Mouse (Mus musculus) naive thymus-derived CD4-positive, alpha-beta T cell, adult 2 months (primary cell): Measurements from ENCODE around the gene Pik3ip1.

Experiments
- DNase-seq: peaks from one replicate; pipeline ENCODE4 v3.0.0-alpha.2; 2011; ENCODE audit warnings: low read depth

Pik3ip1 gene

DNA sequence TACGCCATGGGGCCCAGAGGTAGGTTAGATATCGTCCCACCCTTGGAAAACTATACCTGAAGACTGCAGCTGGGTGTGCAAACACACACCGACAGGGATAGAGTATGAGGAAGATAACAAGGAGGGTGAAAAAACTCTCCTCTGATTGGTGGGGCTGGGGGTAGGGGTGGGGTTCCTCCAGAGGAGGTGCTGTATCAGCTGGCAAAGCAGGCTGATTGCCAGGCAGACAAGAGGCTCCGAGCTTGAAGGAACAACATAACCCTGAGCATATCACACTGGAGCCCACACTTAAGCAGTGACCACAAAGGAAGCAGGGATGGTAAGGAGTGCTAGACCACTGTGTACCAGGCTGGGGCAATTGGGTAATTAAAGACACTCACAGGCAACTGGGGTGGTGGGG is 49.2 kb downstream of the Pik3ip1 start:
- DNase-seq: no peak

DNA sequence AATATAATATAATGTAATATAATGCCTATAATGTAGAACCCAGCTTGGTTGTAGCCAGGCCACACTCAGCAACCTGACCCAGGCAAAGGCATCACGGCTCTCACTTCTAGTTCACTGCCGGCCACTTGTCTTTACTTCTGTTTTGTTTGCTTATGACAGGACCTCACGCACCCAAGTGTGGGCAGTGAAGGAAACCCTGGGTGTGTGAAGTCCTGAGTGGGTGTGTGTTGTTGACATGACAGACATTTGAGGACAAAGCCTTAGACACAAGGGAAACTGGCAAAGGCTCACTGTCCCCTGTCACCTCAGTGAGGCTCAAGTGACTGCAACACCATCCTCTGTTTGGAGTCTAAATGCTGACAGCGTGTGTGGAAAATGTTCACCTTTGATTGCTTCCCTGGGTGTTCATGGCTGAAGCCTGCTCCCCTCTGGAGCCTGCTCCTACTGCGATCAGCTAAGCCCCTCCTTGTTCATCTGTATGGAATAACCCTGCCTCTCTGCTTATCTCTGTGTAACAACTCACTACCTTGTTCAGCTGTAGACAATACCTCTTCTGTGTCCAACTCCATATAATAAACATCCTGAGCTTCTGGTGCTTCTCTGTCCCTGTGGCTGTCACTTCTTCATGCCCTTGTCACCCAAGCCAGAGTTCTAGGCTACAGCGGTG is 51.1 kb downstream of the Pik3ip1 start:
- DNase-seq: no peak

DNA sequence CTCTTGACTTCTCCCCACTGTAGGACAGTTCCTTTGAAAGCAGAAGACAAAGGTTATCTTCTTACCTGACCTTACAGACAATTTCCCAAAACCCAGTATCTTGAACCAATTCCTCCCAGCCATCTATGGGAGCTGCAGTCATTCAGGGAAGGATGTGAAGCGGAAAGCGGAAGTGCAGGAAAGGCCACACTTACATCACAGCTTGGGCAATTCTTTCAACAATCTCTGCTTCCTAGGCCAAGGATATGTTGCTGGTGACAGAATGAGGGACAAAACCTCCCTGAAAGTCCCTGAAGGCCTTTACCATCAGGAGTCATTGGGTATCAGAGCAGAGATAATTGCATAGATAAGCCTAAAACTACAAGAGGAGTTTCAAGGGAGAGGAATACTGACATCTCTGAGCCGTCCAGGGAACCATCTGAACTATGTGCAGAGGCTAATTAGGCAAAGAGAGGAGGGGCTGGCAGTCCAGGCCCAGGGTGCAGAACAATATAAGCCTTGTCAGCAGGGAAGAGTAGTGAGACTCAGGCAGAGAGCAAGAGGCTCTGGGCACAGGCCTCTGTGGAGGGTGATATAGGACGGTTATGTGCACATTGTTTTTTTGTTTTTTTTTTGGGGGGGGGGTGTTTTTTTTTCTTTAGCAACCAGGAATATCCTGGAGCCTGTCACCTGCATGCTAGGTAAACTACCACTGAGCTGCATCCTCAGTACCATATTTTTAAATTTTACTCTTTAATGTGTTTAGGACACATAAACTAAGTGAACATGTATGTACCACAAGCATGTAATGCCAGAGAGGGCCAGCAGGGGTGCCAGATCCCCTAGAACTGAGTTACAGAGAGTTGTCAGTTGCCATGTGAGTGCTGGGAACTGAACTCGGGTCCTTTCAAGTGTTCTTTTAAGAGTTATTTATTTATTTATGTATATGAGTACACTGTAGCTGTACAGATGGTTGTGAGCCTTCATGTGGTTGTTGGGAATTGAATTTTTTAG is 52.7 kb downstream of the Pik3ip1 start:
- peak; percentile 41 for DNase-seq

DNA sequence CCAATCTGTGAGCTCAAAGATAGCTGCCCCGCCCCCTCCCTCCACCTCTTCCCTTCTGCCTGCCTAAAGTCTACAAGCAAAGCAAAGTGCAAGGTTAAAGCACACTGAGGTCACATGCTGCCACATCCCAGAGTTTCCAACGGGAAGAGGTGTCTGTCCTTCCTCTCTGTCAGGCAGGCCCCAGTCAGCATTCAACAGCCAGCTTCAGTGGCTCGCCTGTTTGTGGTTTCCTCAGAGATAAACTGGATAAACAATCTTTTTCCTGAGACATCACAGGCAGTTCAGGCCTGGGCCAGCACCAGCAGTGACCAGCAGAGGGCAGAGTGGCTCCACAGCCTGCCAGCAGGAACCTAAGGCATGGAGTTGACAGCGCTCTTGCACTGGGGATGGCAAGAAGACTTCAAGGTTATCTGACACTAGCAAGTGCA is 56.8 kb downstream of the Pik3ip1 start:
- DNase-seq: peak; percentile 90

DNA sequence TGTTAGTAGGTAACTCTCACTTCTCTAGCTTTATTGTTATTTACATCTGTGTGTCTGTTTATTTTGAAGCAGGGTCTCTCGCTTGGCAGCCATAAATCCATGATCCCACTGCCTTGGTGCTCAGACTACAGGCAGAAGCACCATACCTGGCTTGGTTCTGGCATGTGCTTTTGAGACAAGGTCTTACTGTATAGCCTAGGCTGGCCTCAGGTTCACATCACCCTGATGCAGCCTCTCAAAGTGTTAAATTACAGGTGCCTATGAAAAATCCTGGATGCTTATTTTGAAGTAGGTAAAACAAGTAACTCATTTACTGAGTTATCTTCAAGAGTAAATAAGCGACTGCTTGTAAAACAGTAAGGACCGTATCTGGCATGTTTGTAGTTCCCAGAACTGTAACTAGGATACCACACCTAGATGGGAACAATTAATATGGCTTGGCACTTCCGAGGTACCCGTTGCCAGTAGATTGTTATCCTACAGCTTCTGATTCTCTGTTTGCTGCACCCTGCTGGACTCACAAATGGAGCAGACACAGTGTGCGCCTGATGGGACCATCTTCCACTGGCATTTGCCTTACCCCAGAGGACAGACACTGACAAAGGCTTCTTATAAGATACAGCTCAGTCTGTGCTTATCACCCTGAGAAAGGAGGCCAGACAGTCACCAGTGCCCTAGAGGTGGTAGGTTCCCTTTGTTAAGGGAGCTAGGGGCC is 57.4 kb downstream of the Pik3ip1 start:
- peak; percentile 8 for DNase-seq

DNA sequence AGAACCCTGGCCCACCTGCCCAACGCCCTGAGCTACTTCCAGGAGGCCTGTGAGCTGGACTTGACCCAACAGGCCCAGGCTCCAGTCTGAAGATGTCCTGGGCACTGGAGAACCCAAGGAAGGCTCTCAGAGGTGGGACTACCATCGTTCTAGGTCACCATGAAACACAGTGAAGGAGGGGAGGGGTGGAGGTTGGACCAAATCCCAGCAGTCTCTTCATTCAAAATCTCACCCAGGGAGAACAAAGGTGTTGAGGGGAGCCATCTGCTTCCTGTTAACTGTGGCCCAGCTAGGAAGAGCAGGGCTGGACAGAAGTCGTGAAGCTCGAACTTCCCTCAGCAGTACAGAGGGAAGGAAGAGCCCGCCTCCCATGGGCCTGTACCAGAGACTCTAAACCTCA is 59.8 kb downstream of the Pik3ip1 start:
- no peak for DNase-seq

DNA sequence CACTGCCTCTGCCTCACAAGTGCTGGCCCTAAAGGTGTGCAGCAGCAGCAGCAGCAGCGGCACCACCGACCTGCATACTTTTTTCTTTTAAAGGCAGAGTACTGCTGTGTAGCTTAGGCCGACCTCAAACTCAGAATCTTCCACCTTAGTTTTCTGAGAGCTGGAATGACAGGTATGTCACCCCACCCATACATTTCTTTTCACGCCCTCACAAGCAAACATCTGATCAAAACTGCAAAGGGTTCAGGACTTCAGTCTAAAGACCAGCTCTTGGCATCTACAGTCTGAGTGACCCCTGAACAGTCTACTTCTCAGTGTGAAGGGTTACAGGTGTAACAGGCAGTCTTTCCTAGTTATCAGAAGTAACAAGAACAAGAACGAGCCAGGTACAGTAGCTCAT is 60.6 kb downstream of the Pik3ip1 start:
- no peak for DNase-seq

DNA sequence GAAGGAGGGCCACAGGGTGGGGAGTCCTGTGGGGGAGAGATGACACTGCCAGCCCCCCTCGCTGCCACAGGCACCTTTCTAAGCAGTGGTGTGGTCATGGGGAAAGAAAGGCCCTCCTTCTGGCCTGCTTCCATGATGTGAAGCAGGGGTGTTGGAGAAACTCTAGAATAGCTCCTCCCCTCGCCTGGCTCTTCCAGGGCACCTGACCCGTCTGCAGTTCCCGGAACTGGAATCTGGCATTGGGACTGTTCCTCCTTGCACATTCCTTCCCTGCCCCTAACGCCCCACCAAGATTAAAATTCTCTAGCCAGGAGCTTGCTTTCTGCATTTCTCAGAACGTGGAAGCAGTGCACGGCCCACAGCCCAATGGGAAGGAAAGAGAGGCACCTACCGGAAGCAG is 62.3 kb downstream of the Pik3ip1 start:
- DNase-seq: no peak
